Mouse (Mus musculus) ES-Bruce4 (cell line): ENCODE results near the gene Cckbr.

ENCODE experiments used
- CTCF ChIP-seq: IDR thresholded peaks from one replicate; pipeline ENCODE4 v1.8.1; 2011; ENCODE audit warnings: low read depth, low read length
- EP300 ChIP-seq: IDR thresholded peaks from 2 replicates; pipeline ENCODE4 v1.6.1; 2011; ENCODE audit warnings: low read depth, low read length; ENCODE audit not compliant: insufficient read depth
- POLR2A ChIP-seq: IDR thresholded peaks from one replicate; pipeline ENCODE4 v1.8.1; 2011; ENCODE audit warnings: low read length; ENCODE audit not compliant: insufficient read depth

- no peak for TF ChIP-seq EP300
- no peak for TF ChIP-seq POLR2A
- TF ChIP-seq CTCF, result peak; percentile 67
Measured at GRCm38 (mm10) chr7:105433859-105434258, 8.3 kb downstream of the Cckbr start.
